Mouse (Mus musculus) liver, embryonic 13.5 days (tissue): Measurements from ENCODE around the gene Thy1. TPM values are rescaled to one million over a fixed set of nuclear protein-coding genes. Genes with fewer than 3 reads are reported as not detected.
A peak's percentile ranks its signal among the peaks of the same experiment; 100 is the strongest.

ENCODE experiments used
- ATAC-seq: fragments of 200-750 bp; cut with Nextera tagmentation; 2 replicates; pipeline ENCODE4 v1.8.0; 2017; ENCODE audit warnings: low read depth, mild to moderate bottlenecking, moderate number of reproducible peaks, moderate library complexity
- DNase-seq: peaks from one replicate; pipeline ENCODE4 v3.0.0; 2022
- H3K27ac ChIP-seq: fragments of 300-500 bp; sonication (generic); 2 replicates; pipeline ENCODE4 v1.5.1; 2015; ENCODE audit warnings: moderate library complexity, mild to moderate bottlenecking, inconsistent platforms
- H3K27me3 ChIP-seq: fragments of 300-500 bp; sonication (generic); 2 replicates; pipeline ENCODE4 v1.6.1; 2015; ENCODE audit warnings: mild to moderate bottlenecking, inconsistent platforms
- H3K36me3 ChIP-seq: fragments of 300-500 bp; sonication (generic); 2 replicates; pipeline ENCODE4 v1.6.1; 2015; ENCODE audit warnings: mild to moderate bottlenecking, inconsistent platforms
- H3K4me1 ChIP-seq: fragments of 300-500 bp; sonication (generic); replicated peaks from 2 replicates; pipeline ENCODE4 v1.6.1; 2015; ENCODE audit warnings: inconsistent platforms
- H3K4me2 ChIP-seq: fragments of 300-500 bp; sonication (generic); 2 replicates; pipeline ENCODE4 v1.6.1; 2015; ENCODE audit warnings: inconsistent platforms, mild to moderate bottlenecking, moderate library complexity
- H3K4me3 ChIP-seq: fragments of 300-500 bp; sonication (generic); replicated peaks from 2 replicates; pipeline ENCODE4 v1.5.1; 2015; ENCODE audit warnings: mild to moderate bottlenecking, inconsistent platforms
- H3K9ac ChIP-seq: fragments of 300-500 bp; sonication (generic); 2 replicates; pipeline ENCODE4 v1.6.1; 2015; ENCODE audit warnings: mild to moderate bottlenecking, inconsistent platforms
- H3K9me3 ChIP-seq: fragments of 300-500 bp; sonication (generic); replicated peaks from 2 replicates; pipeline ENCODE4 v1.6.1; 2016; ENCODE audit warnings: inconsistent platforms
- WGBS: fragments of 180-500 bp; shearing (Covaris S2); methylation state at CpG from one replicate; pipeline ENCODE4 v1.1.7; 2015; ENCODE audit not compliant: insufficient replicate concordance; 5-methylcytosine and 5-hydroxymethylcytosine counted together
- polyA plus RNA-seq: library from polyadenylated mRNA; unstranded; fragments of >200 nt; fragmentation: Nextera tagmentation; extraction: Ambion mirVana; gene quantifications from 2 replicates; pipeline ENCODE4 v1.2.1, GENCODE M21; 2015

Thy1 gene
- polyA plus RNA-seq, 1 experiment from 2014 or later, result 0.15 TPM

DNA sequence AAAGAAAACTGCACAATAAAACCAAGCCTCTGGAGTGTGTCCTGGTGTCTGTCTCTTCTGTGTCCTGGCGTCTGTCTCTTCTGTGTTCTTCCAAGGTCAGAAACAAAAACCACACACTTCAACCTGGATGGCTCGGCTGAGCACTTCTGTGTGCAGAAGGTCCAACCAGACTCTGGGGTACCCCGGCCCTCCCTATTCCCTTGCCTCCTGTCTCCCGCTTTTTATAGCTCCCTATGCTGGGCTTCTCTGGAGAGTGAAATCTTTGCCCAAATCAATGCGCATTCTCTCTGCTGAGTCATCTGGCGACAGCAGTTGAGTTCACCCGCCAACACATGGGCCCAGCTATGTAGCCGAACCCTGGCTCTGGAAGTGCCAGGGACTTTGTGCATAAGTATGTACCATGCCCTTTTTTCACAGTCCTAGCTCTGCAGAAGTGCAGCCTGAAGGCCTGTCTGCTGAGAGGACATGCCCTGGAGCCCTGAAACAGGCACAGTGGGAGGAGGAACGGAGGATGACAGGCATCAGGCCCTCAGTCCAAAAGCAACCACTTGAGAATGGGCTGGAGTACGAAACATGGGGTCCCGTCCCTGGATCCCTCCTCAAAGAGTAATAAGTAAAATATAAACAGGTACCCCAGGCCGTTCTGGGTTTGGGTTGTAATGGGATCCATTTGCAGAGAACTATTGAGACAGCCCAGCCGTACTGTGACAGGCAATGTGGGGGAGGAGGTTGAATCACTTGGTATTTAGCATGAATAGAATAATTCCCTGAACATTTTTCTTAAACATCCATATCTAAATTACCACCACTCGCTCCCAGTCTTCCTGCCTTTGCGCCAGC lies 5.6 kb downstream of the Thy1 start:
- WGBS, result 61% methylated on average over 15 of the region's 15 CpGs
- Histone ChIP-seq H3K4me1 (no peaks in the 10 kb centered on the region), H3K4me3 (no peak overlapping the region), H3K27me3 (peaks cover 45% of the 10 kb centered on the region), H3K36me3 (no peaks in the 10 kb centered on the region), H3K4me2 (no peak overlapping the region), H3K9ac (no peak overlapping the region), H3K27ac (no peak overlapping the region), H3K9me3 (no peaks in the 10 kb centered on the region)
- DNase-seq (no peak), ATAC-seq (no peak)

DNA sequence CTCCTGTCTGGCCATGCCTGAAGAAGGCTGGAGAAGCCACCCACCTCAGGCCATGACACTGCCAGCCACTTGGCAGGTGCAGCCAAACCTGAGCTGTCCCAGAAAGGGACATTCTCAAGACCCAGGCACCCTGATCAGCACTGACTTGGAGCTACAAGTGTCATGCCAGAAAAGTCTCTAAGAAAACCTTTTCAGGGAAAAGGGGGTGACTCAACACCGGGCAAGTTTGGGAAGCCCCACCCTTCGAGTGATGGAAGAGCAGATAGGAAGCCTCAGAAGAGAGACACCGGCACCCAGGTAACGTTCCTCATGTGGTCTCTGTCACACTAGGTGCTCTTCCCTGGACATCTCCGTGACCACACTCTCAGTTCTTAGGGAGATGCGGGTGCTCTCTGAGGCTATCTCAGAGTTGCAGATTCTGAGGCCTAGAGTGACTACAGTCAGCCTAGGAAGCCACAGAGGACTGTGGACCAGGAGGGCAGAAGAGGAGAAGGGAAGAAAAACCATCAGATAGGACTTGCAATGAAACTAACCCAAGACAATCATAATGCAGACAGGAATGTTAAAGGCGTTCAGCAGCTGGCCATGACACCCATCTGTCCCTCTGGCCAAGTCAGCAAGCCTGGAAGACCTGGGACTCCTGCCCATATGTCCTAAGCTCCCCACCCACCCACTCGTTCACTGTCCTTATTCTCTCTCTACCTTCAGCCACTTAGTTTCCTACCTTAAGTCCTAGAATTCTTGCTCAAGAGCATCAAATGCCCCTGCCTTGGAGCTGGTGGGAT lies 6.4 kb downstream of the Thy1 start:
- Histone ChIP-seq H3K4me1 (no peaks in the 10 kb centered on the region), H3K9me3 (no peaks in the 10 kb centered on the region), H3K27me3 (peaks cover 37% of the 10 kb centered on the region), H3K36me3 (no peaks in the 10 kb centered on the region), H3K27ac (no peak overlapping the region), H3K4me2 (no peak overlapping the region), H3K9ac (no peak overlapping the region), H3K4me3 (no peak overlapping the region)
- DNase-seq (no peak), ATAC-seq (no peak)
- WGBS, result 57% methylated on average over 8 of the region's 8 CpGs

DNA sequence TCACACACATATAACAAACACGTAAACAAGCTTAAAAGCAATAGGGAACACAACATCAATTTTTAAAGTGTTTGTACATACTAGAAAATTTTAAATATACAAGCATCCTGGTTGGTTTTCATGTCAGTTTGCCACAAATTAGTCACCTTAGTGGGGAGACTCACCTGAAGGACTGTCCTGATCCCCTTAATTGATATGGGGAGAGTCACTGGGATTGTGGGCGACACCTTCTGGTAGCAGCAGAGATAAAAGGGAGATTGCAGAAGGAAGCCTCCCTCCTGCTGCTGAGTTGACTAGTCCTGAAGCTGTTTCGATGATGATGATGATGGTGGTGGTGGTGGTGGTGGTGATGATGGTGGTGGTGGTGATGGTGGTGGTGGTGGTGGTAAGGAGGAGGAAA lies 9.7 kb downstream of the Thy1 start:
- WGBS, result 50% methylated on average over 3 of the region's 3 CpGs
- Histone ChIP-seq H3K27me3 (0 out of 2 replicates have a peak, but pooled peaks cover 7% of the 10 kb centered on the region), H3K27ac (no peak overlapping the region), H3K4me3 (no peak overlapping the region), H3K36me3 (no peaks in the 10 kb centered on the region), H3K9me3 (no peaks in the 10 kb centered on the region), H3K9ac (no peak overlapping the region), H3K4me1 (no peaks in the 10 kb centered on the region), H3K4me2 (no peak overlapping the region)
- DNase-seq (no peak), ATAC-seq (no peak)

DNA sequence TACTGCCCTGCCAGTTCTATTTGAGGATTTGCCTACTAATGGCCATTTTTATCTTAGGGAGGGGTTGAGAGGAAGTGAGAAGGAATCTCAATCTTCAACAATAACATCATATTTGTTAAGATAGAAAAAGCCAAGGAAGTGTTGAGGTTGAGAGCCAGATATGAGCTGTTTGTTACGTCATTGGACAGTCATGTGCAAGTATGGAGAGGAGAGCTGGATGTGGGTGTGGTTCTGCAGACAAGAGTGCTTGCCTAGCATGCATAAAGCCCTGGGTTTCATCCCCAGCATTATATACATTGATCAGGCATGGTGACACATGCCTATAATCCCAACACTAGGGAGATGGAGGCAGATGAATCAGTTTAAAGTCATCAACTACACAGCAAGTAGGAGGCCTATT lies 10.8 kb downstream of the Thy1 start:
- Histone ChIP-seq H3K4me2 (no peak overlapping the region), H3K4me3 (no peak overlapping the region), H3K4me1 (no peaks in the 10 kb centered on the region), H3K9ac (no peak overlapping the region), H3K27ac (no peak overlapping the region), H3K27me3 (no peaks in the 10 kb centered on the region), H3K36me3 (no peaks in the 10 kb centered on the region), H3K9me3 (no peaks in the 10 kb centered on the region)
- no peak for DNase-seq
- WGBS, result 34% methylated on average over 1 of the region's 1 CpGs
- ATAC-seq, result no peak

DNA sequence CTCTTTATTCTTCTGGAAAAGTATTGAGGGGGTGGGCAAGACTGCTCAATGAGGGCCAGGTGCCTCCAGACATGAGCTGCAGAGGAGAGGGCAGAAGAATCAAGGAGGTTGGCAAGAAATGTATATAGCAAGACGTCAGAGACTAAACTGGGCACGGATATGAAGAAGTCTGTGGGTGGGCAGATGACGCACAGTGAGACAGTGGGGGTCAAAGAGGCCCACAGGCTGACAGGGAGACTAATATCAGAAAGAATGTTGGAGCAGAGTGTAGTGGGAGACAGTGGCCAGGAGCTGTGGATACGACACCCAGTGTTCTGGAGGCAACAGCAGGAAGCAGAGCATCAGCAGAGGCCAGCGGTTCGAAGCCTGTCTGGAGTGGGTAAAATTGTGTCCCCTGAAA lies 15.4 kb downstream of the Thy1 start:
- ATAC-seq (no peak), DNase-seq (no peak)
- H3K9me3 ChIP-seq, result no peaks in the 10 kb centered on the region
- 66% methylated on average over 6 of the region's 6 CpGs for WGBS
- H3K4me1 ChIP-seq, result no peaks in the 10 kb centered on the region
- no peak overlapping the region for H3K4me3 ChIP-seq
- peaks cover 6% of the 10 kb centered on the region; the same call in 1 of the 2 replicates for H3K27me3 ChIP-seq
- H3K27ac ChIP-seq, result no peak overlapping the region
- H3K4me2 ChIP-seq, result no peak overlapping the region
- H3K36me3 ChIP-seq, result no peaks in the 10 kb centered on the region
- no peak overlapping the region for H3K9ac ChIP-seq

DNA sequence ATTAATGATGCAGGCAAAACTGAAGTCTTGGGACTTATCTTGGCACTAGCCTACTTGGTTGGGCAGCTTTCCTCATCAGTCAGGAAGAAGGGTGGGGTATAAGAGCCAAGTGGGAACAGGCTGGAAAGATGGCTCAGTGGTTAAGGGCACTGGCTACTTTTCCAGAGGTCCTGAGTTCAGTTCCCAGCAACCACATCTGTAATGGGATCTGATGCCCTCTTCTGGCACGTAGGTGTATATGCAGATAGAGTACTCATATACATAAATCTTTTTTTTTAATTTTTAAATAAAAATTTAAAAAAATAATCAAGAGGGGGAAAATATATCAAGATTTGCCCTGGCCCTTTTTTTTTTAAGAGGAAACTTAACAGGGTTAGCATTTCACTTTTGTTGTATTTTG lies 22.0 kb downstream of the Thy1 start:
- no peak overlapping the region for H3K4me2 ChIP-seq
- H3K27ac ChIP-seq, result no peak overlapping the region
- peaks cover 25% of the 10 kb centered on the region for H3K4me1 ChIP-seq
- peaks cover 9% of the 10 kb centered on the region for H3K27me3 ChIP-seq
- ATAC-seq (no peak), DNase-seq (no peak)
- no peaks in the 10 kb centered on the region for H3K9me3 ChIP-seq
- H3K9ac ChIP-seq, result no peak overlapping the region
- no peak overlapping the region for H3K4me3 ChIP-seq
- no peaks in the 10 kb centered on the region for H3K36me3 ChIP-seq
- WGBS, result 29% methylated on average over 1 of the region's 1 CpGs

DNA sequence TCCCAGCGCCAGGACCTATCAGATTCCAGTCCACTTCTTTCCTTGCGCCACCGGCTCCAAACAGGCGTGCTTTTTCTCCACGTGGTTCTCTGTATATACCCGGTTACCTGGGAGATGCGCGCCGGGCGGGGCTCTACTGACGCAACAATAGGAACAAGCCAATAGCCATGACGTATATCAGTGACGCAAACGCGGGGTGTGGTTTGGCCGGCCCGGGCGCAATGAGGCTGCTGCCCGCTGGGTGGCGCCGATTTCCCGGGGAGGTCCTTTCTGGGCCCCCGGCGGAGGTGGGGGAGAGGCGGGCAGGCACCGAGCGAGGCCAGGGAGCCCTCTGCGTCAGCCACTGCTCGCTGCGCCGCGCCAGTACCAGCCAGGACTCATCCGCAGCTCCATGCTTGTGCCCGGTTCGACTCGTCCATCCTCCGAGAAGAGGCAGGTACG lies 23.6 kb downstream of the Thy1 start, which contains the start of gene Usp2:
Gene Usp2 (plus strand): TSS at position 237 of the 441 bp plus-strand sequence.
- Histone ChIP-seq H3K9me3 (no peaks in the 10 kb centered on the region), H3K36me3 (no peaks in the 10 kb centered on the region), H3K4me1 (peaks cover 25% of the 10 kb centered on the region), H3K4me3 (peak within 1 kb of the TSS; percentile 59), H3K27ac (peak within 1 kb of the TSS; percentile 23; the same call in 1 of the 2 replicates), H3K4me2 (peak within 1 kb of the TSS; percentile 88), H3K27me3 (peaks cover 19% of the 10 kb centered on the region), H3K9ac (peak within 1 kb of the TSS; percentile 68)
- DNase-seq (peak; percentile 95), ATAC-seq (peak; percentile 91)
- under 1% methylated on average over 38 of the region's 38 CpGs for WGBS

DNA sequence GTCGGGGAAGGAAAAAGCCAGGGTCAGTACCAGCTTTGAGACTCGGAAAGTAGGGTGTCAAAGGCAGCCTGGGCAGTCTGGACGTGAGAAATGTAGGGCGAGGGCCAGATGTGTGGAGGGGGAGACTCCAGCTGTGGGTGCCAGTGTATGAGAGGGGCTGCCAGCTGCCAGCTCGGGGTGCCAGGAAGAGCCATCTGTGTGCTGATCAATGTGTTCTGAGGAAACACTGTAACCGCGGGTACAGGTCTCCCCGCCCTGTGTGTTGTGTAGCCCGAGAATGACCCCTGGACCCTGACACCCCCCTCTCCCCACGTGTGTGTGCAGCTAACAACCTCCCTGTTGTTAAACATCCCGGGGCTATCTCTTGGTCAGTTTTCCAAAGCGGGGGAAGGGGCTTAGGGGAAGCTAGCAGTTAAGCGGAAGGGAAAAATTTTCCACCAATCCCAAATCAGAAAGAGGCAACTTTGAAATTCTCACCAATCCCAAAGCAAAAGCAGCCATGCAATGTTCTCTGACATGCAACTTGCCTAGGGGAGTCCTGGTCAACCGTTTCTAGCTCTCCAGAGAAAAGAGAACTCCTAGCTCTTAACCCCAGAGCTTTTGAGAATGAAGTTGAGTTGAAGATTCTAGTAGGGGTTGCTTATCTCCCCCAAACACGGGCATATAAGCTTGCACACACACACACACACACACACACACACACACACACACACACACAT lies 24.2 kb downstream of the Thy1 start:
- Histone ChIP-seq H3K27me3 (peaks cover 25% of the 10 kb centered on the region), H3K27ac (peak overlapping the region; percentile 23; the same call in 1 of the 2 replicates), H3K36me3 (no peaks in the 10 kb centered on the region), H3K4me1 (peaks cover 25% of the 10 kb centered on the region), H3K9me3 (no peaks in the 10 kb centered on the region), H3K4me2 (peak overlapping the region; percentile 88), H3K9ac (peak overlapping the region; percentile 68), H3K4me3 (peak overlapping the region; percentile 59)
- ATAC-seq, result peak; percentile 35; the same call in 1 of the 2 replicates
- no peak for DNase-seq
- 5% methylated on average over 15 of the region's 15 CpGs for WGBS

DNA sequence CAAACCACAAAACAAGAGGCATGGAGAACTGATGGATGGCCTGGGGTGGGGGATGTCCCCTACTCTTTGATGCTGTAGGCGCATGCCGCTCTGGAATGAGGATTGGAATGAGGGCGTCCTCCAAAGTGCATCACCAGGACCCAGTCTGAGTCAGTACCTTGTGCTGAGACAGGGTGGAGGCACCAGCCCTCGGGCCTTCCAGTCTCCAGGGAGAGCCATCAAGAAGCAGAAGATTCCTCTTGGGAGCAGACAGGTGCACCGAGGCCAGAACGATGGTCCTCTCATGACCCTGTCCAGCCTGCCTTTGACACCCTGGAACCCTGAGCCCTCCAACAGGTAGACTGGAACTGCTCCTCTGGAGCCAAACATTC lies 24.8 kb downstream of the Thy1 start:
- DNase-seq (no peak), ATAC-seq (no peak)
- Histone ChIP-seq H3K27me3 (peaks cover 29% of the 10 kb centered on the region), H3K36me3 (no peaks in the 10 kb centered on the region), H3K9me3 (no peaks in the 10 kb centered on the region), H3K9ac (no peak overlapping the region), H3K4me2 (no peak overlapping the region; the same call in 1 of the 2 replicates), H3K4me3 (no peak overlapping the region), H3K4me1 (peaks cover 25% of the 10 kb centered on the region), H3K27ac (no peak overlapping the region; the same call in 1 of the 2 replicates)
- WGBS, result 68% methylated on average over 6 of the region's 6 CpGs

DNA sequence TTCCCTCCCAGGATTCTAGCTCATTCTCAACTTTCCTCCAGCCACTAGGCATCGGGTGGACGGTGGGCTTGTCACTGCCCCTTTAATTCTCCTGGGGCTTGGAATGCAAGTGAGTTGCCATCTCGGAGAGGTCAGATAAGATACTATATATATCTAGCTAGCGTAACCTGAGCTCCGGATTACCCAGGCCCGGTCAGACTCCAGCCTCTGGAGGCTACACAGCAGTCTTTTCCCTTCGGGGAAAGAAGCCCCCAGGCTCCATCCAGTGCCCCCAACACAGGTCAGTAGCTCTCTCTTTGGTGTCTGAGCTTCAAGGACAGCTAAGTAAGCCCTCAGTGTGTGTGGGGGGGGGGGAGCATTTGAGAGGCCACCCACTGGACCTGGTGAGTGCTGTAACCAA lies 26.1 kb downstream of the Thy1 start:
- H3K27me3 ChIP-seq, result peaks cover 27% of the 10 kb centered on the region
- H3K9ac ChIP-seq, result no peak overlapping the region
- no peak overlapping the region for H3K4me3 ChIP-seq
- H3K4me1 ChIP-seq, result peaks cover 25% of the 10 kb centered on the region
- no peaks in the 10 kb centered on the region for H3K9me3 ChIP-seq
- H3K36me3 ChIP-seq, result no peaks in the 10 kb centered on the region
- no peak overlapping the region for H3K4me2 ChIP-seq
- no peak overlapping the region for H3K27ac ChIP-seq
- DNase-seq (no peak), ATAC-seq (no peak)
- WGBS, result 24% methylated on average over 7 of the region's 7 CpGs
